Mouse (Mus musculus) hindbrain, embryonic 12.5 days (tissue): ENCODE results near the gene Dnajc8. TPM values are rescaled to one million over a fixed set of nuclear protein-coding genes. Genes with fewer than 3 reads are reported as not detected.
"Not testable (repeated sequence)": the region's sequence is repeated elsewhere in the genome, so short reads cannot be mapped to it uniquely, and the experiment has no call there.

Experiments used
- ATAC-seq: fragments of 200-750 bp; cut with Nextera tagmentation; 2 replicates; pipeline ENCODE4 v1.8.0; 2017; ENCODE audit warnings: moderate TSS enrichment; ENCODE audit not compliant: low FRiP score
- H3K27ac ChIP-seq: fragments of 300-500 bp; sonication (generic); 2 replicates; pipeline ENCODE4 v1.5.1; 2016; ENCODE audit warnings: mild to moderate bottlenecking
- H3K27me3 ChIP-seq: fragments of 300-500 bp; sonication (generic); 2 replicates; pipeline ENCODE4 v1.6.1; 2016; ENCODE audit warnings: mild to moderate bottlenecking
- H3K36me3 ChIP-seq: fragments of 300-500 bp; sonication (generic); 2 replicates; pipeline ENCODE4 v1.6.1; 2016; ENCODE audit warnings: mild to moderate bottlenecking
- H3K4me1 ChIP-seq: fragments of 300-500 bp; sonication (generic); 2 replicates; pipeline ENCODE4 v1.6.1; 2016
- H3K4me2 ChIP-seq: fragments of 300-500 bp; sonication (generic); replicated peaks from 2 replicates; pipeline ENCODE4 v1.6.1; 2016; ENCODE audit warnings: mild to moderate bottlenecking
- H3K4me3 ChIP-seq: fragments of 300-500 bp; sonication (generic); 2 replicates; pipeline ENCODE4 v1.5.1; 2016; ENCODE audit warnings: mild to moderate bottlenecking
- H3K9ac ChIP-seq: fragments of 300-500 bp; sonication (generic); 2 replicates; pipeline ENCODE4 v1.6.1; 2016; ENCODE audit warnings: mild to moderate bottlenecking, moderate library complexity
- H3K9me3 ChIP-seq: fragments of 300-500 bp; sonication (generic); replicated peaks from 2 replicates; pipeline ENCODE4 v1.6.1; 2016; ENCODE audit warnings: mild to moderate bottlenecking
- WGBS: fragments of 180-500 bp; shearing (Covaris S2); methylation state at CpG from one replicate; pipeline ENCODE4 v1.1.7; 2016; 5-methylcytosine and 5-hydroxymethylcytosine counted together
- polyA plus RNA-seq: library from polyadenylated mRNA; unstranded; fragments of >200 nt; fragmentation: Nextera tagmentation; extraction: Ambion mirVana; gene quantifications from 2 replicates; pipeline ENCODE4 v1.2.1, GENCODE M21; 2016

Gene Dnajc8
- polyA plus RNA-seq, 1 experiment from 2014 or later, result 159 TPM

DNA sequence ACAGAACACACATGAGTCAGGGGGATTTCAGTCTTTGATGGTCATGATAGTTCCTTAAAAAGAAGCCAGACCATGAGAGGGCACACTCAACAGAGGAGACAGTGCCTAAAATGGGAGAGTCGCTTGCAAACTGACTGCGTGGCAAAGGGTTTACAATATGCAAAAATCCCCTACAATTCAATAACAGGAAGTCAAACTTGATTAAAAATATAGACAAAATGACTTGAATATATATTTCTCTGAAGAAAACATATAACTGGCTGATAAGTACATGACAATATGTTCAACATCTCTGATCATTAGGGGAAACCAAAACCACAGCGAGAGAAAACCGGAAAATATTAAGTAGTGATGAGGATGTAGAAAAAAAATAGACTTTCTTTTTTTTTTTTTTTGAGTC lies 50.9 kb downstream of the Dnajc8 start:
- H3K4me1 ChIP-seq, result no peaks in the 10 kb centered on the region
- 97% methylated on average over 4 of the region's 4 CpGs for WGBS
- H3K4me3 ChIP-seq, result no peak overlapping the region
- H3K9me3 ChIP-seq, result no peaks in the 10 kb centered on the region
- no peaks in the 10 kb centered on the region for H3K36me3 ChIP-seq
- no peaks in the 10 kb centered on the region for H3K27me3 ChIP-seq
- H3K27ac ChIP-seq, result no peak overlapping the region
- no peak overlapping the region for H3K9ac ChIP-seq
- no peak overlapping the region for H3K4me2 ChIP-seq
- ATAC-seq, result no peak

DNA sequence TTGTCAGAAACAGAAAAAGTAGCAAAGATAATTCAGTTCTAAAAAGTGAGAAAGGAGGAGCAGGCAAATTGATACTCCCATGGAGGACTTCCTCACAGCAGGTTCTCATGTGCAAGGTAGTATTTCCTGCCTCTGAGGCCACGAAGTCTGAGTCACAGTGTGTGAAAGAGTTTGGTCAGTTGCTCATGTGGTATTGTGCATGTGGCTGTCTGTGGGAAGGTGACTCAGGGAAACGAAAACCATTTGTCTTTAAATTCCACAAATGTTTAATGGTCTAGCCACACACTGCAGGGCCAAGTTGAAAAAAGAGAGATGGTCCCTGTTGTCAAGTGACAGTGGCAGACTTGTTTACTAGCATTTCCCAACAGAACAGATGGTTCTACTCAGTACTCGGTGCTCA lies 53.2 kb downstream of the Dnajc8 start:
- 69% methylated on average over 3 of the region's 3 CpGs for WGBS
- H3K4me3 ChIP-seq, result no peak overlapping the region
- H3K4me2 ChIP-seq, result no peak overlapping the region
- H3K9ac ChIP-seq, result no peak overlapping the region
- no peak overlapping the region for H3K27ac ChIP-seq
- no peaks in the 10 kb centered on the region for H3K4me1 ChIP-seq
- H3K36me3 ChIP-seq, result no peaks in the 10 kb centered on the region
- no peaks in the 10 kb centered on the region for H3K9me3 ChIP-seq
- ATAC-seq, result no peak
- H3K27me3 ChIP-seq, result no peaks in the 10 kb centered on the region

DNA sequence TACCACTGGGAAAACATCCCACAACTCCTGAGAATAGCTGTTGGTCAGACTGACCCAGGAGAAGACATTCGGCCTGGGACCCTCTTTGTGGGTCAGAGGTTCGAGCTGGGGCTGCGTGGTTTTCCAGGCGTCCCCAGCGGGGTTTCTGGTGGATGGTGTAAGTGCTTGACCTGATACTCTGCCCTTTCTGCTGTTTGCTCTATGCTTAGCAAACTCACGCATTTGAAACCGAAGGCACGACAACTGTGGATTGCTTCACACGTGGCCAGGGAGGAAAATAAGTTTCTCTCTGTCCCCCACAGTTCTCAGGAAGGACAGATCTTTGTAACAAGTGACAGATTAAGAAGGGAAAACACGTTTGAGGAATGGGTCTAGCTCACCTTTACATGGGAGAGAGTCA lies 55.3 kb downstream of the Dnajc8 start:
- Histone ChIP-seq H3K36me3 (no peaks in the 10 kb centered on the region), H3K4me3 (no peak overlapping the region), H3K4me1 (no peaks in the 10 kb centered on the region), H3K9ac (no peak overlapping the region), H3K4me2 (no peak overlapping the region), H3K27ac (no peak overlapping the region), H3K9me3 (no peaks in the 10 kb centered on the region), H3K27me3 (no peaks in the 10 kb centered on the region)
- WGBS, result 85% methylated on average over 10 of the region's 10 CpGs
- no peak for ATAC-seq

DNA sequence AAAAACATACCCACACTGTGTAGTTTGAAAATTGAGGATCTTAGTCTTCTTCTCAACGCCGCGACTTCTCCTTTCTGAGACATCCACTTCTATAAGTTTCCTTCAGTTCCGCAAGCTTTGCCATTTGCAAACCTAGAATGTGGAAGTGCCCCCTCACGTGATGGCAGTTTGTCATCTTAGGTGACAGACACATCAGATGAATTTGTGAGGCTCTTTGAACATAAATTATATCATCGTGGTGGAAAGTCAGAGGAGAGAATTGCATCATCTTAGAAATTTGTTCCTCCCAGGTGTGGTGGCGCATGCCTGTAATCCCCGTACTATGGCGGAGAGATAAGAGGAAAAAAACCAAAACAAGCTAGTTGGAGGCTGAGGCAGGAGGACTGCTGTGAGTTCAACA lies 57.6 kb downstream of the Dnajc8 start:
- Histone ChIP-seq H3K27me3 (no peaks in the 10 kb centered on the region), H3K27ac (no peak overlapping the region), H3K9me3 (no peaks in the 10 kb centered on the region), H3K4me1 (no peaks in the 10 kb centered on the region), H3K9ac (no peak overlapping the region), H3K4me3 (no peak overlapping the region), H3K36me3 (no peaks in the 10 kb centered on the region), H3K4me2 (no peak overlapping the region)
- 94% methylated on average over 9 of the region's 9 CpGs for WGBS
- ATAC-seq, result no peak

DNA sequence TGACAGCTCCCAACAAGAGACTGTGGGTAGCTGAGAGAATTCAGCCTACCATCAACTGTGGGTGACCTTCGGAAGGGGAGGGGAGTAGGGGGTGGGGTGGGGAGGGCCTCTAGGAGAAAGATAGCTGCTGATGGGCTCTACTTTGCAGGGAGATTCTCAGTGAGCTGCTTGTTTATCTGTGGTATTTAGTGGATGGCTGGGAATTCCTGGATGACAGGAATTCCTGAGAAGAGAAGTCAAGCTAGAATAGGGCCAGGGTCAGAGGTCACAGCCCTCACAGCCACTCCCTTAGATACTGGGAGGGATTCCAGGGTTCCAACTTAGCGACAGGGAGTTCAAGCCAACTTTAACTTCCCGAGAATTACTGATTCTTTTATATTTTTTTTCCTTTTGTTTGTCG lies 58.8 kb downstream of the Dnajc8 start:
- H3K4me1 ChIP-seq, result no peaks in the 10 kb centered on the region
- no peaks in the 10 kb centered on the region for H3K36me3 ChIP-seq
- H3K9ac ChIP-seq, result no peak overlapping the region
- peaks cover 5% of the 10 kb centered on the region; the same call in 1 of the 2 replicates for H3K9me3 ChIP-seq
- no peak overlapping the region for H3K4me3 ChIP-seq
- no peak overlapping the region for H3K27ac ChIP-seq
- no peak for ATAC-seq
- no peaks in the 10 kb centered on the region for H3K27me3 ChIP-seq
- 21% methylated on average over 4 of the region's 4 CpGs for WGBS
- H3K4me2 ChIP-seq, result no peak overlapping the region

DNA sequence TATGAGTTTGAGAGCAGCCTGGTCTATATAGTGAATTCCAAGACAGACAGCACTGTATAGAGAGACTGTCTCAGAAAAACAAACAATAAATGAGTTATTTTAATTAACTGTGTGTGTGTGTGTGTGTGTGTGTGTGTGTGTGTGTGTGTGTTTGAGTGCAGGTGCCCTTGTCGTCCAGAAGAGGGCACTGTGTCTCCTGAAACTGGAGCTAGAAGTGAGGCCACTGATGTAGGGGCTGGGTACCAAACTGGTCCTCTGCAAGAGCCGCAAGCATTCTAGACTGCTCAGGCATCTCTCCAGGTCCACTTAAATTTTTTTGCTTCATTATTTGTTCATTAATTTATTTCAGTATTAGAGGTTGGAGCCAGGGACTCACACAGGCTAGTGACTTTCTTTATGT lies 63.5 kb downstream of the Dnajc8 start:
- WGBS, result 91% methylated on average over 2 of the region's 2 CpGs
- Histone ChIP-seq H3K4me1 (no peaks in the 10 kb centered on the region), H3K9me3 (peaks cover 5% of the 10 kb centered on the region; the same call in 1 of the 2 replicates), H3K4me2 (no peak overlapping the region), H3K4me3 (no peak overlapping the region), H3K27me3 (no peaks in the 10 kb centered on the region), H3K27ac (no peak overlapping the region), H3K36me3 (no peaks in the 10 kb centered on the region), H3K9ac (no peak overlapping the region)
- no peak for ATAC-seq

DNA sequence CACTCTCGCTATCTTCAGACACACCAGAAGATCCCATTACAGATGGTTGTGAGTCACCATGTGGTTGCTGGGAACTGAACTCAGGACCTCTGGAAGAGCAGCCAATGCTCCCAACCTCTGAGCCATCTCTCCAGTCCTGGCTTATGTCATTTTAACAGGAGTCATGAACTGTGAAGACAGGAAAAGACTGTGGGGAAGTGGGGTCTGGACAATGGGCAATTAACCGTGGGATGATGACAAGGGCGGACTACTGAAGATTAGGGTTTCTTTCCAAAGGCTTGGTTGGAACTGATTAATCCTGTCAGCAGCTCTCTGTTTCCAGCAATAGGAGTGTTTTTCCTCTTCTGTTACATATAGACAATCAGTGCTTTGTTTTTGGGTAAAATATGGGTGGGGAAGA lies 64.4 kb downstream of the Dnajc8 start:
- WGBS, result 77% methylated on average over 3 of the region's 3 CpGs
- no peaks in the 10 kb centered on the region for H3K4me1 ChIP-seq
- peaks cover 5% of the 10 kb centered on the region; the same call in 1 of the 2 replicates for H3K9me3 ChIP-seq
- H3K36me3 ChIP-seq, result no peaks in the 10 kb centered on the region
- no peaks in the 10 kb centered on the region for H3K27me3 ChIP-seq
- H3K4me3 ChIP-seq, result no peak overlapping the region
- no peak overlapping the region for H3K9ac ChIP-seq
- H3K4me2 ChIP-seq, result no peak overlapping the region
- no peak overlapping the region for H3K27ac ChIP-seq
- no peak for ATAC-seq

DNA sequence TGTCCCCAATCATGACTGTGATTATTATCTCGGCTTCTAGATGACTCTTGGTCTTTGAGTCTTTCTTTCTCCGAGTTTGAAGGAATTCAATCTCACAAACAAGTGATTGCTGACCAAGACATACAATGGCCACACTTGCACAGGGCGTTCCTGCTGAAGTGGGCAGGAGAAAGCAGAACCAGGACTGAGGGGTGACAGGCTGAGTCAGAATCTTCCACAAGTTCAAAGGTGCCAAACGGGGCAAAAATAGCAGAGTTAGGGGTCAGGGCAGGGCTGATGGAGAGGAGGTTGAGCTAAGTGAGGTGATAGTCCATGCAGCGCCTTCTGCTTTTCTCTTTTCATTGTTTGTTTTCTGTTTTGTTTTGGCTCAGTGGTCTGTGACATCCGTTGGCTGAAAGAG lies 65.1 kb downstream of the Dnajc8 start:
- 84% methylated on average over 6 of the region's 6 CpGs for WGBS

DNA sequence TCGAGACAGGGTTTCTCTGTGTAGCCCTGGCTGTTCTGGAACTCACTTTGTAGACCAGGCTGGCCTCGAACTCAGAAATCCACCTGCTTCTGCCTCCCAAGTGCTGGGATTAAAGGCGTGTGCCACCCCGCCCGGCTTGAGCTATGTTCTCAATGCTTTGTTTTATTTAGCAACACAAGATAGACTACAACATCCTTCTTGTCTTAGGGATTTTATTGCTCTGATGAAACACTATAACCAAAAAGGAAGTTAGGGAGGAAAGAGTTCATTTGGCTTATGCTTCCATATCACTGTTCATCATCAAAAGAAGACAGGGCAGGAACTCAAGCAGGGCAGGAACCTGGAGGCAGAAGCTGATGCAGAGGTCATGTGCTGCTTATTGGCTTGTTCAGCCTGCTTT lies 65.9 kb downstream of the Dnajc8 start:
- H3K4me3 ChIP-seq, result not testable (repeated sequence)

More for the DNA sequence above, 65.1 kb downstream of the Dnajc8 start:
- no peak overlapping the region for H3K4me2 ChIP-seq
- no peaks in the 10 kb centered on the region for H3K4me1 ChIP-seq
- no peaks in the 10 kb centered on the region for H3K36me3 ChIP-seq
- H3K9ac ChIP-seq, result no peak overlapping the region
- H3K27me3 ChIP-seq, result no peaks in the 10 kb centered on the region
- no peak for ATAC-seq
- no peak overlapping the region for H3K27ac ChIP-seq
- H3K4me3 ChIP-seq, result no peak overlapping the region
- peaks cover 5% of the 10 kb centered on the region; the same call in 1 of the 2 replicates for H3K9me3 ChIP-seq

More for the DNA sequence above, 65.9 kb downstream of the Dnajc8 start:
- not testable (repeated sequence) for H3K9ac ChIP-seq, H3K9me3 ChIP-seq, H3K36me3 ChIP-seq, ATAC-seq, H3K4me2 ChIP-seq, H3K27ac ChIP-seq, H3K27me3 ChIP-seq, H3K4me1 ChIP-seq
- 84% methylated on average over 5 of the region's 5 CpGs for WGBS

Other genes starting within 250 kb of the Dnajc8 start
- 0.96 and 1.5 TPM in 2 replicates for gene Rab42, start 232.2 kb upstream of the Dnajc8 start, polyA plus RNA-seq
- gene Trnau1ap, start 206.0 kb upstream of the Dnajc8 start, polyA plus RNA-seq, result 80.1 and 80.6 TPM in 2 replicates
- 65.8 and 67.5 TPM in 2 replicates for gene Rcc1, start 181.9 kb upstream of the Dnajc8 start, polyA plus RNA-seq
- gene Phactr4, start 113.1 kb upstream of the Dnajc8 start, polyA plus RNA-seq, result 18.4 and 19.7 TPM in 2 replicates
- gene Med18, start 71.6 kb upstream of the Dnajc8 start, polyA plus RNA-seq, result 18.9 and 24.5 TPM in 2 replicates
- gene Sesn2, start 25.0 kb upstream of the Dnajc8 start, polyA plus RNA-seq, result 11.1 and 12.1 TPM in 2 replicates
- gene Atpif1, start 1.9 kb upstream of the Dnajc8 start, polyA plus RNA-seq, result 1,136 and 1,234 TPM in 2 replicates
- gene Ptafr, start 28.5 kb downstream of the Dnajc8 start, polyA plus RNA-seq, result 0.34 and 0.76 TPM in 2 replicates
- gene Eya3, start 103.4 kb downstream of the Dnajc8 start, polyA plus RNA-seq, result 25.1 and 29.0 TPM in 2 replicates
- gene Xkr8, start 197.0 kb downstream of the Dnajc8 start, polyA plus RNA-seq, result 4.6 and 5.8 TPM in 2 replicates
- 1.3 and 1.7 TPM in 2 replicates for gene Smpdl3b, start 221.7 kb downstream of the Dnajc8 start, polyA plus RNA-seq
- gene Rpa2, start 232.8 kb downstream of the Dnajc8 start, polyA plus RNA-seq, result 74.5 and 83.1 TPM in 2 replicates